ENCODE assay signal across 28 mouse cellular contexts in the genomic region with DNA sequence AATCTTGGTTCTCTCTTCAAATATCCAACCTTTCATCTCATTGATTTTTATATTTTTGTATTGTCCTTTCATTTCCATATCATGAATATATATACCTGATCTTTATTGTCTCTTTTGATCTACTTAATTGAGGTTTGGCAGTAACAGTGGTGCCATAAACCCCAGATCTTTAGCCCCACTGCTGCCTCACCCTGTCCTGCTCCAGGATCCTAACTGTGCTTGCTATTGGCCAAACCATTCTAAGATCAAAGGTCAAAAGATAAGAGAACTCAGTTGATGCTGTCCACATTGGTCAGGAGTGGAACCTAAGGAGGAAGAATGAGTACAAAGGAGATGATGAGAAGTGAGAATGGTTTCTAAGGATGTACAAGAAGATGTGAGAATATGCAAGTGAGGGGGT.
"Had no signal": no experiment of that assay in that cellular context is flagged by ENCODE, and none has a peak within 500 bp of the region (broad histone marks: within the 10 kb centered on the region; RNA-seq: fewer than 3 reads in every experiment).

No protein-coding gene starts in this region.

- DNase-seq: cerebellum, adult 8-10 months; cerebellum, adult 9-10 months; cerebellum, adult 9-11 months; cerebellum, postnatal 10 days; cerebellum, postnatal 14 days; cerebellum, postnatal 25 days; cerebellum, postnatal 36 days; embryo, embryonic 11 days; forebrain, postnatal 0 days; gastrocnemius, adult 2 months; gastrocnemius, postnatal 10 days; gastrocnemius, postnatal 14 days; gastrocnemius, postnatal 25 days; gastrocnemius, postnatal 36 days; heart, adult 11 months; heart, adult 18-20 months; heart, adult 2 months had no signal

- H3K9me3 ChIP-seq: embryonic facial prominence, embryonic 10.5 days; embryonic facial prominence, embryonic 12.5 days; embryonic facial prominence, embryonic 13.5 days; embryonic facial prominence, embryonic 15.5 days; forebrain, embryonic 10.5 days; forebrain, embryonic 12.5 days; forebrain, embryonic 13.5 days; forebrain, embryonic 15.5 days had no signal

- H3K27ac ChIP-seq: embryonic facial prominence, embryonic 10.5 days; embryonic facial prominence, embryonic 12.5 days; embryonic facial prominence, embryonic 13.5 days; embryonic facial prominence, embryonic 15.5 days; forebrain, embryonic 10.5 days; forebrain, embryonic 12.5 days; forebrain, embryonic 13.5 days; forebrain, embryonic 15.5 days; gastrocnemius, adult 2 months; heart, adult 2 months had no signal

- H3K27me3 ChIP-seq: embryonic facial prominence, embryonic 12.5 days; embryonic facial prominence, embryonic 13.5 days; embryonic facial prominence, embryonic 15.5 days; forebrain, embryonic 12.5 days; forebrain, embryonic 13.5 days; forebrain, embryonic 15.5 days had no signal

- ATAC-seq: forebrain, embryonic 13.5 days; forebrain, embryonic 14.5 days; forebrain, embryonic 15.5 days; forebrain, embryonic 16.5 days; forebrain, postnatal 0 days had no signal

- H3K36me3 ChIP-seq: embryonic facial prominence, embryonic 10.5 days; embryonic facial prominence, embryonic 12.5 days; embryonic facial prominence, embryonic 13.5 days; embryonic facial prominence, embryonic 15.5 days; forebrain, embryonic 10.5 days; forebrain, embryonic 12.5 days; forebrain, embryonic 15.5 days had no signal

- H3K4me2 ChIP-seq: embryonic facial prominence, embryonic 12.5 days; embryonic facial prominence, embryonic 13.5 days; embryonic facial prominence, embryonic 15.5 days; forebrain, embryonic 12.5 days; forebrain, embryonic 13.5 days; forebrain, embryonic 15.5 days had no signal

- H3K4me3 ChIP-seq: embryonic facial prominence, embryonic 10.5 days; embryonic facial prominence, embryonic 12.5 days; embryonic facial prominence, embryonic 13.5 days; embryonic facial prominence, embryonic 15.5 days; erythroblast, embryonic 14.5 days; forebrain, embryonic 10.5 days; forebrain, embryonic 12.5 days; forebrain, embryonic 13.5 days; forebrain, embryonic 15.5 days; gastrocnemius, adult 2 months; heart, adult 2 months had no signal

- H3K9ac ChIP-seq: embryonic facial prominence, embryonic 12.5 days; embryonic facial prominence, embryonic 13.5 days; embryonic facial prominence, embryonic 15.5 days; forebrain, embryonic 12.5 days; forebrain, embryonic 13.5 days; forebrain, embryonic 15.5 days; forebrain, postnatal 0 days had no signal

- H3K4me1 ChIP-seq: embryonic facial prominence, embryonic 10.5 days; embryonic facial prominence, embryonic 13.5 days; embryonic facial prominence, embryonic 15.5 days; forebrain, embryonic 13.5 days had no signal
